Mouse (Mus musculus) right cerebral cortex, postnatal 4 days (tissue): ENCODE data around the gene Derl3.

Experiments
- DNase-seq: peaks from one replicate; pipeline ENCODE4 v3.0.0-alpha.2; 2022

Derl3 gene

DNA sequence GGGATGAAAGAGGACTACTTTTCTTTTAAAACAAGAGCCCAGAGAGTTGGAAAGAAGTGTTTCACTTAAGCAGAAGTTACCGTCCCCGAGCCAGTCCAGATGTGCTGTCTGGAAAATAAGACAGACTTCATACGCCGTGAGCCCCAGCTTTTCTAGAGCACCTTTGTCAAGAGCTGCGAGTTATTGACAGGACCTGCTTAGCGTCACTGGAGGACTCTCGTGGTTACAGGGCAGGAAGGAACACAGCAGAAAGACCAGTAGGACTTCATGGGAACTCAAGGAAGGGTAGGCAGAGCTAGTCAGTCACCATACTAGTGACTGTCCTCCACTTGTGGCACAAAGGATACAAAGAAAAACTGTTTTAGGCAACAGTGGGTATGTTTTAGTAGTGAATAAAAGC is 22.3 kb downstream of the Derl3 start:
- no peak for DNase-seq

- no peak for DNase-seq
Measured at GRCm38 (mm10) chr10:75916840-75917239, 23.6 kb downstream of the Derl3 start.

GRCm38 (mm10) chr10:75919026-75919425 is 25.8 kb downstream of the Derl3 start:
- DNase-seq: no peak

GRCm38 (mm10) chr10:75921026-75921725 is 28.0 kb downstream of the Derl3 start, which contains the start of gene Smarcb1:
TSS of gene Smarcb1 (minus strand) at chr10:75921617.
- DNase-seq: peak; percentile 95

GRCm38 (mm10) chr10:75921726-75922560 is 28.7 kb downstream of the Derl3 start:
- peak; percentile 46 for DNase-seq

- no peak for DNase-seq
Measured at GRCm38 (mm10) chr10:75924324-75924723, 31.1 kb downstream of the Derl3 start.

DNA sequence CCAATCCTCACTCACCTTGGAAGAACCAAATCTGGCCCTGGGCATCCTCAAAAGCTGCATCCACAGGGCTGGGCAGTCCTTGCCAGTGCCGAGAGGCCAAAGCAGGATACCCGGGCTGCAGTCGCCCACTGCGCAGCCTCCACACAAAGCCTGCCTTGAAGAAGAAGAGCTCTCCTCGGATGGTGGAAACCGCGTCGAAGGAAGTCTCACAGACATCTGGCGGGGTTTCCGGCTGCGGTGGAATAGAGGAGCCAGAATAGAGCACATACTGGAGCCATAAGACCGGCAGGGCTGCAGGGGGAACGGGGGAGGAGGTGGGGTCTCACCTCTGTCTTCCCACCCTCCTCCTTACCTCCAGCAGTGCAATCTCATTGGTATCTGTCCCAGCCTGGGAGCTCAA is 33.2 kb downstream of the Derl3 start:
- DNase-seq: no peak

DNA sequence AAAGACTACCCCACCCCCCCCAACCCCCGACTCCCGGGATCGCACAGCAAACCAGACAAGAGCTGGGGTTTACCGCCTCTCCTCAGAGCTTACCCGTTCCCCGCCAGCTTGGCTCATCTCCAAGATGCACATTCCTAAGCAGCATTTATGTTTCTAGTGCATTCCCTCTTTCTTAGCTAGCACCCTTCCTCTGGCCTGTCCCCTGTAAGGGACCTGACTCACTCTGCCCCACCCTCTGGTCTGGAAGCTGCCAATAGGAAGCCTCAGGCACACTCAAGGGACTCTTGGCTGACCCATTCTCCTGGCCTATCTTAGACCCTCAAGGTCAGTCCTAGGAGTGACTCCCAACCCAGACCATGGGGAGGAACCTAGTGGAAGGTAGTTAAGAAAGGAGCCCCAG is 37.1 kb downstream of the Derl3 start:
- DNase-seq: peak; percentile 46

- DNase-seq: no peak
Measured at GRCm38 (mm10) chr10:75931311-75931710, 38.1 kb downstream of the Derl3 start.

GRCm38 (mm10) chr10:75932081-75932678 is 39.0 kb downstream of the Derl3 start:
- DNase-seq: peak; percentile 47

GRCm38 (mm10) chr10:75932891-75933290 is 39.7 kb downstream of the Derl3 start, which contains the start of gene Chchd10:
TSS of gene Chchd10 (plus strand) at chr10:75933130.
- no peak for DNase-seq

DNA sequence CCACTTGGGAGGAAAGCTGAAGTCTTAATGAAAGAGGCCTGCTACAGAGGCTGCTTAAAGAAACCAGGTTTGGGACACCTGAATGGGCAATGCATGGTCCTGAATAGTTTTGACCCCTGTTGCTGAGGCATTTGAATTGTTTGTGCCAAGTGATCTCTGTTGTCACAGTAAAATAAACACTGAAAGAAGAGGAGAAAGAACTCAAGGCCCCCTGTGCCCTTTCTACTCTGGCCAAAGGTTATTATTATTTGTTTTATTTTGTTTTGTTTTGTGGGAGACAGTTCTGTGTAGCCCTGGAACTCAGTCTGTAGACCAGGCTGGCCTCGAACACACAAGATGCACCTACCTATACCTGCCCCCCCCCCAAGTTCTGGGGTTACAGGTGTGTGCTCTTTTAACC is 41.8 kb downstream of the Derl3 start:
- DNase-seq: no peak

GRCm38 (mm10) chr10:75935680-75936541 is 42.7 kb downstream of the Derl3 start, which contains the start of gene Mmp11:
TSS of gene Mmp11 (minus strand) at chr10:75936496.
- DNase-seq: peak; percentile 51

- no peak for DNase-seq
Measured at GRCm38 (mm10) chr10:75936909-75937667, 43.9 kb downstream of the Derl3 start.

DNA sequence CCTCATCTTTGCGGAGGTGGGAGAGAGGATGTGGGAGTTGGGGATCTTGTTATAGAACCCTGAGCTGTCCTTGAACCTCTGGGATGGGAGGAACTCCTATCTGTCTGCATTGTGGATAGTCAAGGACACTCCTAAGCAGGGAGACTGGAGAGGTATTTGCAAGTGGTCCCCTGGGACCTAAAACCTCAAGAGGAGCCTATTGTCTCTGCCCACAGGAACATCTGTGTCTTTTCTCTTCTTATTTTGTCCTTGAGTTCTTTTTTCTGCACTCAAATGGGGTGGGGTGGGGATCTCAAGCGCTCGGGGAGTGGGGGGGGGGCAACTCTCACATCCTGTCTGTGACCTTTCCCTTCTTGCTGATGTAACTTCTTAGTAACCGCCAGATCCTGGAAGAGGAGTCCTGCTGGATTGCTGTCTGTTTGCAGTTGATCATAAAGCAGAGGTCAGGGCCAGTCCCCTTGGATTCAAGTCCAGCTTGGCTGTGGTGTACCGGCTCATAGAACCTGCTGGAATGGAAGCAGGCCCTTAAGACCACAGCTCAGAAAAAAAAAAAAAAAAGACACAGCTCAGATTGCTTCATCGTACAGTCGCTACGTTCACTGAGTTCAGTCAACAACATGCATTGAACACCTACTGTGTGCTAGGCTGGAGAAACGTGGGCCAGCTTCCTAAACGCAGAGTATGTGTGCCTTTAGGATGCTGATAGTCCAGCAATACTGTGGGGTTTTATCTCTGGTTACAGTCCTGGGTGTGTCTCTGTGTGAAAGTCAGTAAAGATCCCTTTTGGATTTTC is 44.8 kb downstream of the Derl3 start:
- DNase-seq: no peak

- no peak for DNase-seq
Measured at GRCm38 (mm10) chr10:75939481-75940234, 46.4 kb downstream of the Derl3 start.

DNA sequence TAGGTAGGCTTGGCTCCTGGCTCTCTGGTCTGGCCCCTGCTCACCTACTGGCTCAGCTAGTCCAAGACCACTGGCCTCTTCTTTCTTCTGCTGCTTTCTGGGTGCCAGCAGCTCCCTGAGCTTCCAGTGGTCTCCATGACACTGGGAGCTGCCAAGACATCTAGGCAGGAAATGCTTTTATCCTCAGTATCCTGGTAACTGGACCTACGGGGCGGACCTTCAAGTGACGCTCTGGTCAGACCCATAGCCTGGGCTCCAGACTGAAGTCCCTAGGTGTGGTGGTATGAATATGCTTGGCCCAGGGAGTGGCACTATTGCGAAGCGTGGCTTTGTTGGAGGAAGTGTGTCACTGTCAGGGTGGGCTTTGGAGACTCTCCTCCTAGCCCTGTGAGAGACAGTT is 47.3 kb downstream of the Derl3 start, which contains the start of gene Gm867:
TSS of gene Gm867 (minus strand) at position 153 of the 400 bp plus-strand sequence.
- no peak for DNase-seq

DNA sequence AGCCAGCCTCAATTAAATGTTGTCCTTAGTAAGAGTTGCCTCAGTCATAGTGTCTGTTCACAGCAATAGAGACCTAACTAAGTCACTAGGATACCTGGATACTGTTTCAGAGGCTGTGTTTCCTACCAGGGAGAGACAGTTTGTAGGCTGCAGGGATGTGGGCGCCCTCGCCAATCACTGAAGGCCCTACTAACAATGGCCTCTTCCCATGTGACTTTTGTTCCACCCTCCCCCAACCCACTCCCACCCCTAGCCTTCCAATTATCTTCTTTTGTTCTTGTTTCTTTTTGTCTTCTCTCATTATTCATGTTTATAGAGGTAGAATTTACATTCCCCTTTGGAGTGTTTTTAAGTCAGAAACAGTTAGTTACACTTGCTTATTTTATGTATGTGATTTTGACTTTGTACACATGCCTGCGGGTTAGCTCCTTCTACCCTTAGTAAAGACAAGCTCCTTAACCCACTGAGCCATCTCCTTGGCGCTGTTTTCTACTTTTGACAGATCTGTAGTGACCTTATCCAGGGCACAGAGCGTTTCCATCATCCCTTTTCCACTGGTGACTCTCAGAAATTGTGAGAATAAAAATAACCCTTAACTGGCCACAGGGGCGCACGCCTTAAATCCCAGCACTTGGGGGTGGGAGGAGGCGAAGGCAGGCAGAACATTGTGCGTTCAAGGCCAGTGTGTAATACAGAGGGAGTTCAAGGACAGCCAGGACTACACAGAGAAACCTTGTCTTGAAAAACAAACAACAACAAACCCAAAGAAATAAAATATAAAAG is 48.0 kb downstream of the Derl3 start:
- no peak for DNase-seq
